Mouse (Mus musculus): ENCODE results near the gene Dcst2.

Dcst2 gene

DNA sequence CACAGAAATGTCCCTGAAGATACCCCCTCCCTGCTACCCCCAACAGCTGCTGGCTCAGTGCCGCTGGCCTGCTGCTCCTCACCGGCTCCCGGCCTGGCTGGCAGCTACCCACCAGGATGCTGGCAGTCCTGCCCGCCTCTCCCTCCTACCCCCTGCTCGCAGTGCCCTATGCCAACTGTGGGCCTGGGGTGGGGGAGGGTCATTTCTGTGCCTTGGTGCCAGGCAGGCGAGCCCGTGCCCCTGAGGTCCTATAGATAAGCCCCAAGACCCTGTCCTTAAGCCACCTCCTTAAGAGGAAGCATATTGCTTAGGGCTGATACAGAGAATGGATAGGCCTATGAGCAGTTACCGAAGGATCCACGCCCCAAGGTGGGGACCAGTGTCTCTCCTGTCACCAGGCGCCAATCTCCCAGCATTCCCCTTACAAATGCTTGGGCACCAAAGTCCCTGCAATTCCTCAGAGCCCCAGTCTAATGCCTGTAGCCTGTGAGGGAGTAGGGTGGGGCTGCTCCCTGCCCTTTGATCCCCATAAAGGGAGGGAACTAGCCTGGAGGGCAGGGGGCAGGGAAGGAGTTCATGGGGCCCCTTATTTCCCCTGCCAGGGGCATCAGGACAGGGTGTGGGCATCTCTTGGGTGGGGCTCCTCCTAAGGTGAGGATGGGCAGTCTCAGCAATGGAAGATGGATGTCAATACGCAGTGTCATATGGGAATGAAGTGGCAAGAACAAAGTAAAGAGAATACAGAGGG, 26.5 kb downstream of the Dcst2 start:
- DNase-seq (ENCODE audit: low spot score), result no peak

DNA sequence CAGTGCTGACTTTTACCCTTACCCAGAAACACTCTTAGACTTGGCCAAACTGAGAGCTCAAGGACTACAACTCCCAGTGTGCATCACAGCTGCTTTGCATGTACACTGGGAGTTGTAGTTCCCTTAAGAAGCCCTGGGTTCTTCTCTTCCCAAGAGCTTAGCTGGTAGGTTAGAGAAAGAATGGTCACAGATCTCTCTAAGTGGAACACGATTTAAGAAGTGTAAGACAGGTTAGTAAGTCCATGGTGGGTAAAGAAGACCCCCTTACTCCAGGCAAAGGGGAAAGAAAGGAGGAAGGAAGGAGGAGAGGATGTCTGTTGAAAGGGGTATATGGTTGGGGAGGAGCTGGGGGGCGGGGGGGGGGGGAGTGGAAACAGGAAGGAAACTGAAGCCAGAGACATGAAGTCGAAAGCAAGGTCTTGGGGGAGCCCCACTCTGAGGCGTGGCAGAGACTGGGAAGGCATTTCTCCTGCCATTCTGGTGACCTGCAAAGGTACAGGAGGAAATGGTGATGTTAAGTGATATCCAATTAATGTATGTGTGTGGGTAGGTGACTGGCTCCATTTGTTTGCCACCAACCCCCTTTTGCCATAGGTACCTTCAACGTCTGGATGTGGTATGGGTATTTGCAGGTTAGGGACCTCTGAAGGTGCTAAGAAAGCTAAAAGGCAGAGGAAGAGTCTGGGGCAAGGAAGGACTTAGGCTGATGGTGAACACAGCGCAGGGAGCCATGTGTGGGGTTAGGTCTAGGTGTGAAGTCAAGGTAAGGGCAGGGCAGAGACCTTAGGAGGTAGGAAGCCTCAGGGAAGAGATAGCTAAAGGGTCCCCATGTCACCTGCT, 27.3 kb downstream of the Dcst2 start:
- DNase-seq (ENCODE audit: low spot score), result no peak

DNA sequence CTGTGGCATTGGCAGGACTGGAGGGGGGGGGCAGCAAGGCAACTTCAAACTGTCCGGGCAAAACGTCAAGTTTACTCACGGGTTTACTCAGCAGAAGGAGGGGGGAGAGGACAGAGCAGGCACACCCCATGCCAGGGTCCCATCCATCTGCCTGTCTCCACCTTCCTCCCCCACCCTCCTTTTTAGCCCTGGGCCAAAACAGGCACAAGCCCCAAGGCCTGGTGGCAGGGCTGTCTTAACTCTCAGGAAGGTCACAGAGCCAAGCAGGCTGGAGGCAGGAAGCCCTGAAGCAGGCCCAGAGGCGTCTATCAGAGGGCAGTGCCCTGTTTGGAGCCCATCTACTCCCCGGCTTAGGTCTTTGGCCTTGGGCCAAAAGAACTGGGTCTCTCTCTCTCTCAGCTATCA, 28.3 kb downstream of the Dcst2 start:
- DNase-seq (ENCODE audit: low spot score), result no peak

DNA sequence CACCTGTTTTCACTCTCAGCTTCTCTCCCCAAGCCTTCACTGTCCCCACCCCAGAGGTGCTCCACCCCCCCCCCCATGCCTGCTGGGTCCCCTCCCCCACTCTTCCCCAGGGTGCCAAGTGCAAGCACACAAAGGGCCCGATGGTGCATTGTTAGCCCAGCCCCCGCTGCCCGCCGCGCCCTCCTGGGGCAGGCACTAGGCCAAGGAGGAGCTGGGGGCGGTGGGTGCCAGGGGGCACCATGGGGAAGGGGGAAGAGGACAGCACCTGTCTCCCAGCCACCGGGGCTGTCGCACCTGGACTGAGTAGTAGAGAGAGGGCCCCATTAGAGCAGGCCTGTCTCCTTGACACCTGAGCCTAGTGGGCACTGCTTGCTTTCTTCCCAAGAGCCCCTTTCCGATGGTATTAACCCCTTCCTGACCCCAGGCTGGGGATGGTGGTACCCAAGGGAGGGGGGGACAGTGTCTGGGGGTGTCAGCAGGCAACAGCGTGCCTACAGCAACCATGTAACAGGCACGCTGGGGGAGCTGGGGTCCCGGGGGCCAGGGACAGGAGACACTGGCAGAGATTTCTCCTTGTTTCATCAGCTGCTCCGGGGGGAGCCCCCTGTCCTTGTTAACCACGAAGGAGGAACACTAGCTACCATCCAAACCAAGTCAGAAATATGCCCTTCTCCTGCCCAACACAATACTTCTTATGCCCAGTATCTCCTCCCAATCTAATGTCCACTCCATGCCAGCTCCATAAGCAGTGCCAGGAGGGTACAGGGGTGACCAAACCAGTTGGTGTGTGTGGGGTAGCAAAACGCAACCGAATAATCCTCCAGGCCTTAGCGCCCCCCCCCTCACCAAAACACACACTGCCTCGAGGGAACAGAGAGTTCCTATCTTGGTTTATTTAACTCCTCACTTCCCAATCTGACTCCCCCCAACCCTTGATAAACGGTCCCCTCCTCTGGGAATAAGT, 29.2 kb downstream of the Dcst2 start:
- DNase-seq (ENCODE audit: low spot score), result no peak

DNA sequence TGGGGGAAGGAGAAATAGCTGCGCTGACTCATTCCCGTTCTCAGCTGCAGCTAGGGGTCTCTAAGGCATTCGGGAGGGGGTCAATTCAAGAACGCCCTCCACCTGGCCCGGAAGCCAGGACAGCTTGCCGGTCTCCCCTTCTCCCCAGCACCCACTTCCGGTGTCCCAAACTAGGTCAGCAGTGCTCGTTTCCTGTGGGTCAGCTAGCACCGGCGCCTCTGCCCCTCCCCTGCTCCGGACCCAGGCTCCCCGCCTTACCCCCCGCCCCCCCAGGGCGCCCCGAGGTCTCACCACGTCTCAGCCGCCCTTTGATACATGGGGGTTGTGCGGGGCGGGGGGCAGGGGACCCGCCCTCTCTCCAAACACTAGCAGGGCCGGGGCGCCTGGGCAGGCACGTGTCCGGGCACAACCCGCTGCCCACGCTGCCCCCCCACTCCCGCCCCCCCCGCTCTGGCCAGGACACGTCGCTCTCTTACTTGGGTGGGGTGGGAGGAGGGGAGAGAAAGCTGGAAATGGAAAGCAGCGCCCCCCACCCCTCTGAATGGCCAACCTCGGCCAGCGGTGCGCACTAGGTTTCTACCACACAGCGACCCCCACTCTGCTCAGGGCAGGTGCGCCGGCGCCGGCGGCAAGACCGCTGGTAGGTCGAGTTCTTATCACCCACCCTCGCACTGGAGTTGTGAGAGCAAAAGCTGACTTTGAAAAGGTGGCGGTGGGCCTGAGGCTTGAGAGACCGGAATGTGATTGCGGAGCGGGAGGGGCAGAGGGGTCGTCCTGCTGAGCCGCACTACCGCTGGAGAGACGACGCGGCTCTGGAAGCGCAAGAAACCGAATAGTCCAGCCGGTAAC, 30.1 kb downstream of the Dcst2 start:
- no peak for DNase-seq (ENCODE audit: low spot score)

DNA sequence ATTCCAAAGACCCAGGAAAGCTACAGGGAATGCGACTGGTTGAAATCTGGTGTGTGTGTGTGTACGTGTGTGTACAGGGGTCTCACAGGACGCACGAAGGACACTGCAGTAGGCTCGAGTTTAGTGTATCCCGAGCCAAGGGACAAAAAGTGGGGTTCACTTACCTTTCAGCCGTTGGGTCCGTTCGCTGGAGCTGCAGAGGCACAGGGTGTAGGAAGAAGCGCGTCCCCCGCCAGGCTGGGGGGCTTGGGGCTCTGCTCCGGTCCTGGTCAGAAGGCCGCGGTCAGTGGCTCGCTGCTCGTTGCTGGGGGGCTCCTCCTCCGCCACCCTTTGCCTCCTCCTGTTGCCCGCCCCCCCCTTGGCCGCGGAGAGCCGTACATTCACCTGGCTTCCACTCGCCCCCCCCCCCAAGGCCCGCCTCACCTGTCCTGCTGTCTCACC, 31.1 kb downstream of the Dcst2 start:
- no peak for DNase-seq (ENCODE audit: low spot score)

DNA sequence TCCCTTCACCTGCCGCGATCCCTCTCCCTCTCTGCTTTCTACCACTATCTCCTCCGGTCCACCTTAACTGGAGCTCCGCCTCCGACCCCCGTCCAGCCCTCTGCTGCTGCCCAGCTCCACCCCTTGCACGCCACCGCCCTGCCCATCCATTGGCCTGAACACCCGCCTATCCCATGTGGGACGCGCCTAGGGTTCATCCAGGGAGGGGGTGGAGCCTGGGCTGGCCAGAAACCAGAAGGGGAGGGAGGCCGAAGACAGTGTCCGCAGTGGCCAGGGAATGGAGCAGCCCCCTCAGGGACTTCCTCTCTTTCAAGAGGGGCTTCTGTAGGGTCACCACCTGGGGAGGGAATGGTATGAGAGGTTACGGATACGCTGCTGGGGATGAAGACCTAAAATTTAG, 31.8 kb downstream of the Dcst2 start:
- DNase-seq (ENCODE audit: low spot score), result peak; percentile 93

DNA sequence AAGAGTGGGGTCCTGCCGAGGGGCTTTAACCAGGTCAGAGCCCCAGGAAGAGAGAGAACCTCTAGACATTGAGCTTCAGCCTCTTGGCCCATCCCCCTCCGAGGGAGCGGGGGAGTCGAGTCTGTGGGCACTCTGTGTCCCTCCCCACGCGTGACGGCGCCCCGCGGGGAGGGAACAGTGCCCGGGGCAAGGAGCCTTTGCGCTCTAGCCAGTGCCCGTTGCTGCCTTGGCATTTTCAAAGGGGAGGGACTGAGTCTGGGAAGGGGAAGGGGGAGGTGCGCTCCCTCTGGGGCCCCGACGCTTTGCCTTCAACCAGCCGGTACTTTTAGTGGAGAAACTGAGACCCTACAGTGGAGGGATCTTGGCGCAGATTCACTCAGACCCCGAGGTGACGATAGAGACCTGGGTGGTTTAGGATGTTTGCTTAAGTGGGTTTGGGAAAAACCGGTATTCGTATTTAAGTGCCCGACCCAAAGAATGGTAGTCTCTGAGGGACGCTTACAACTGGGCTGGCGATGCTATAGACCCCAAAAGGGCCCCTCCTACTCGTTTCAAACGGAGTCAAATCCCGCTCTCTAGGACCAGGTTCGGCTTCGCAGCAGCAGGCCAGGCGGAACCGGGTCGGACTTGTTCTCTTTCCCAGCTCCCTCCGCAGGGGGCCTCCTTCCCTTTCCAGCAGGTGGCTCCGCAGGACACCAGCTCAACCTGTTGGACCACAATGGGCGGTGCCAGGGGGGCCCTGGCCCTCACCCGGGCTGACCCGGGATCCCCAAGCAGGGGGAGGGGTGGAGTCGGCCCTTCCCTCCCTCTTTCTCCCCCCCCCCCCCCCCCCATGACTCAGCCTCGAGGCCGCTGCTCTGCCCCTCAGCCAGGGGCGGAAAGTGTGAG, 32.5 kb downstream of the Dcst2 start, which contains the start of gene Zbtb7b:
Zbtb7b (minus strand) TSS at position 771 of the 888 bp plus-strand sequence.
- DNase-seq (ENCODE audit: low spot score), result peak; percentile 46

DNA sequence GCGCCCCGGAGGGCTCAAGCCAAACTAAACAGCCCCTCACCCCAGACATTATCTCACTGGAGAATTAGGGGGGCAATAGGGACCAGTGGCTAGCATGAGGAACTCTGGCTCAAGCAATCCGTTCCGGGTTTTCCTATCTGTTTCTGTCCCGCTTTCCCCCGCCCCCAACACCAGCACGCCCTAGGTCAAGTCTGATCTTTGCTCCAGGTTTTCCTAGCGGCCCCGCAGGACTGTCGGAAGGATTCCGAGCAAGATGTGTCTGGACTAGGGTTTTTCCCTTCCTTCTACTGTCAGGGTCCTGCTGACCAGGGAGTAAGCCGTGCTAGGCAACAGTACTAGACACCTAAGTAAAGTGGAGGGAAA, 33.1 kb downstream of the Dcst2 start:
- DNase-seq (ENCODE audit: low spot score), result peak; percentile 54

DNA sequence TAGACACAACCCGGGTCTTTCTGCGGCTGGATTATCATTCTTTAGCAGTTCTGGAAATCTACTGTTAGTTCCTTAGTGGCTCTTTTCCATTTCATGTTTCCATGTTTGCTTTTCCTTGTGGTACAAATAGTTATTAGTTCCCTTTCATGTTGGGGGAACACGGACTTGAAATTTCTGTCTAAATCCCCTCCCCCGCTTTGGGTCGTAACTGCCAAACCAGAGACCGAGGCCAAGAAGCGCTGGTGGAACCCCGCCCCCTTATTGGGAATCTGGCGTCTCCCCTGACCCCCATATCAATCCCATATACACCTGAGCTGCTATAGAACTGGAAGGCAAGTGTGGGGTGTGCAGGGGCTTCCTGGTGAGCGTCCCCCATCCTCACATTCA, 33.6 kb downstream of the Dcst2 start:
- DNase-seq (ENCODE audit: low spot score), result no peak

DNA sequence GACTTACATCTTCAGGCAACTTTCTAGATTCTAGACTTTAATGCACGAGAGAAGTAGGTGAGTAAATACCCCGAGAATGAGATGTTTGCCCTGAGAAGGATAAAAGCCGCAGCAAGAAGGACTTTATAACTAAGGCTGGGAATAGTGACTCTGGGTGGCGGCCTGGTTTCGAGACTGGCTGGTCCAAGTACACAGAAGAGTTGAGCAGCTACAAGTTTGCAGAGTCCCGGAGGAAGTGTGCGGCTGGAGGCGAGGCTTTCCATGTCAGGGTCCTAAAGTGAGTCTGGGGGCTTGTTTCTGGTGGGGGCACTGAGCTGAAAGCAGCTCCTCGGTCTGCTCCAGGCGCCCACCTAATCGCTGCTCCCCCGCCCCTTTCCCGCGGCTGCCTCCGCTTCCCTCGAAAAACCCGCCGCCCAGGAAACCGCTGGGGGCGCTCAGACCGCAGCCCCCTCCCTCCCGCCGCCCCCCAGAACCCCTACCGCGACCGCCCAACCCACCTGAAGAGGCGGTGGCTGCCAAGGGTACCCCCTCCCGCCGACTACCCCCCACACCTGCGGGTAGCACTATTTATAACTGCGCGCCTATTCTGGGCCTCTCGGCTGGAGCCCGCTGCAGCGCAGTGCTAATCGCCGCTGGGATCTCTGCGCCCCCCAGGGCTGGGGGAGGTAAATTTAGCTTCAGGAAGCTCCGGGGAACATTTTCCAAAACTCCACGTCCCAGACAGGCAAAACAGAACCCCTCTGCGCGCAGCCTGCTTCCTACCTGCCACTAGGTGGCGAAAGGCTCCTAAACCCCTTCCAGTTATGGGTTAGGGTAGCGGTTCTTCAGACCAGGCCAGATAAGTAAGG, 34.3 kb downstream of the Dcst2 start:
- DNase-seq (ENCODE audit: low spot score), result peak; percentile 55

DNA sequence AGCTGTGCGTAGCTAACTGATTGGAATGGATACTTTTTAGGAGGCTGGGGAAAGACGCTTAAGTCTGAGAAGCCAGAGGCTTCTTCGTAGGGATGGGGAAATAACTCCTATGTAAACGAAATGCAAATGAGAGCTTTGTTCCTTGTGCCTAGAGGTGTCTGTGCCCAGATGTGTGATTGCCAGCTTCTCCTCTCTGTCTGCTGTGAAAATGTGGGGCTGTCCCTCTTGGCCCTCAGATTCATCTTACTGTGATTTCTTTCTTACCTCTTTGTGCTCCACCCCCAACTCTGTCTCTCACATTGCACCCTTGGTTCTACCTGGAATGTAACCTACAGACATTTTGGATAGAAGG, 34.9 kb downstream of the Dcst2 start:
- DNase-seq (ENCODE audit: low spot score), result no peak

DNA sequence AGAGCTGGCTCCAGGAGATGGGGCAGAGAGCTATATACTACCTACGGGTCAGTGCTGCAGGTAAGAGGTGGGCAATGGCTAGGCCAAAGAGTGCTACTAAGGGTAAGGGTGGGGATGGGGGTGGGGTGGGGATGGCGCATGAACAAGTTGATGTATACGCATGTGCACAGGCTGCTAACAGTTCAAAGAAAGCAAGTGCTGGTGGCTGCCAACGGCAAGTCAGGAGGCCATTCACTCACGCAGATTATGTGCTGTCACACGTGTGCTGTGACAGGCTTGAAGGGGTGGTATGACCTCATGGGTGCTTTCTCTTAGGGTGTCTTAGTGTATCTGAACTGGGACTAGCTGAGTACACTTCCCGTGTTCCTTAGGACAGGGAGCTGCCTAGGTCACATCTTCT, 39.6 kb downstream of the Dcst2 start:
- DNase-seq (ENCODE audit: low spot score), result no peak

DNA sequence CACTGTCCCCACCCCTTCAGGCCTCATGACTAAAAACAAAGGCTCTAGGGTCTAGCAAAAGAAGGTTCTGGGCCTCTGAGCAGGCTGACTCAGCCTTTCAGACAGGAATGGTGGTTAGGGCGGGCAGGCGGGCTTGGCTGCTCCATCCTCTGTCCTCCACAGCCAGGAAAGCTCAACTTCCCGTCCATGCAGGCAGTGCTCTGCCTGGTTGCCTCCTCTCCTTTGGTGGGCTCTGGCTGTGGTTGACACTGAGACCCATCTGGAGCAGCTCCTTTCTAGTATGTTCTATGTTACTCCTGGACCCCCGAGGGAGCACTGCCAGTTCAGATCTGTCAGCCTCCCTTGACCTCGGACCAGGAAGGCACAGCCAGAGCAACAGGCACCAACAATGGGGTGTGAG, 40.9 kb downstream of the Dcst2 start, which contains the start of gene Lenep:
Lenep (minus strand) TSS at position 101 of the 400 bp plus-strand sequence.
- no peak for DNase-seq (ENCODE audit: low spot score)

DNA sequence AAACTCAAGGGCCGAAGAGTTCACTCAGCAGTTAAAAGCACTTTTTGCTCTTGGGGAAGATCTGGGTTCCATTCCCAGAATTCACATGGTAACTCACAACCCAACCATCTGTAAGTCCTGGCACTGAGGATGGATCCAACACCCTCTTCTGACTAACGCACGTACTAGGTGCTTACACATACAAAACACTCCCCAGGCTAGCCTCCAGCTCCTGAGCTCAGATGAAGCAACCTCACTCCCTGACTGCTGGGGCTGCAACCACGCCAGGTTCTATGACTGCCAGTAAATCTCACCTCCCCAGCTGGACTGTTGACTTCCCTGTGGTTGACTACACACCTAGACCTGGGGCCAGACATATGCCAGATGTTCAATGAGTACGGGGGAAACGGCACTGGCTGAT, 45.1 kb downstream of the Dcst2 start:
- DNase-seq (ENCODE audit: low spot score), result no peak

DNA sequence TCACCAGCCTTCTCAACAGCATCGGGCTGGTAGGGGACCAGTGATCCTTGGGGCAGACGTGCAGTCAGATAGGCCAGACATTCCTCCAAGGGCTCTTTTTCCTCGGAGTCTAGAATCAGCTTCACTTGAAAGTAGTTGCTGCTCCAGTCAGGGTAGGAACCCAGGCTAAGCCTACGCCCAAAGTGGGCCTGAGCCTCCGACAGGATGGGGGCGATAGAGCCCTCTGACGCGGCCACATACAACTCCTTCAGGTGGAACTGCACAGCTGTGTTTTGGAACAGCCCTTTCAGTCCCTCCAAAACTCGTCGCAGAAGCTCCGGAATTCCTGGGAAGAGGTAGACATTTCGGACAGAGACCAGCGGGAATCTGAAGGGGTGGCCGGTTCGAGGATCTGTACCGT, 46.7 kb downstream of the Dcst2 start:
- no peak for DNase-seq (ENCODE audit: low spot score)

DNA sequence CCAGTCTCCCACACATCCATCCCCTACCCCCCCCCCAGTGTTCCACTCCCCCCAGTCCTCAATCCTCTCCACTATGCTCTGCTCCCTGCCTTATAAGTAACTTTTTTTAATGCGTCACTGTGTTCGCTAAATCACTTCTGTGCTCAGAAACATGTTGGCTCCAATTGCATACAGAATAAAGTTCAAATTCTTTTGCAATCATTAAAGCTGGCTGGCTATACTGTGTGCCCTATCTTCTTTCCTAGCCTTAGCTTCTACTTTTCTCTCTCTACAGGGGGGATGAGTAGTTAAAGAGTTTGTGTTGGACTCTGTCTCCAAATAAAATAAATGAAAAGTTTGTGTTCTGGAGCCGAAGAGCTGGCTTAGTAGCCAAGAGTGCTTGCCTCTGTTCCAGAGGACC, 47.9 kb downstream of the Dcst2 start:
- no peak for DNase-seq (ENCODE audit: low spot score)

DNA sequence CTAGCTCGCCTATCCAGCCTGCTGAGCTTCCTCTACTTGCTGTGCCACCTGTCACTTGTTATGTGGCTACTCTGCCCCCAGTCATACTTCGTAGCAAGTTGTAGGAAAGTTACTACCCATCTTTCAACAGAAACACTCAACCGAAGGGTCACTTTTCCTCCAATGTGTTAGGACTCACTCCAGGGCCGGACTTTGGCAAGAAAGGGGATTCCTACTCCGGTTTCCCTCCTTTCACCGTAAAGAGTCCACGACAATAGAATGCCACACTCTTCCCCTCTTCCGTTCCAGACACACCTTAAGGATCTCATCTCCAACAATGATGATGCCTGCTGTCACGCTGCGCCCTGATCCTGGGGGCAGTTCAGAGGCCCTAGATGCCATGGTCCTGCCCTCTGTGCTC, 49.1 kb downstream of the Dcst2 start:
- DNase-seq (ENCODE audit: low spot score), result no peak
